8 mouse cellular contexts compared by ENCODE assay signal in genomic region chrX:53050353-53050752, GRCm38 (mm10).
DNase-seq lines count a peak whose midpoint lies in the region; ATAC-seq and TF ChIP-seq lines count a peak whose summit lies in the region.

No protein-coding gene starts in this region.

- no peak overlapping the region for H3K9ac ChIP-seq in lung, postnatal 0 days (replicated peaks; ENCODE audit: low read depth)
- H3K9ac ChIP-seq in forebrain, embryonic 15.5 days (replicated peaks), result no peak overlapping the region
- no peak overlapping the region; the same call in 1 of the 2 replicates for H3K9ac ChIP-seq in liver, embryonic 14.5 days (replicated peaks)

- H3K36me3 ChIP-seq in lung, postnatal 0 days (ENCODE audit: insufficient read depth, low read length), result no peaks in the 10 kb centered on the region
- no peaks in the 10 kb centered on the region for H3K36me3 ChIP-seq in forebrain, embryonic 15.5 days
- no peaks in the 10 kb centered on the region for H3K36me3 ChIP-seq in liver, embryonic 14.5 days (replicated peaks; ENCODE audit: control insufficient read depth, insufficient read depth, low read depth)

- peak; percentile 5 for DNase-seq in lung, postnatal 0 days (ENCODE audit: low spot score)
- no peak for DNase-seq in lung, adult 18-20 months
- no peak for DNase-seq in liver, embryonic 14.5 days (ENCODE audit: low read depth in 3 of 3, low spot score in 3 of 3)
- DNase-seq in thymus, postnatal 25 days, result peak; percentile 30
- DNase-seq in frontal cortex, postnatal 14 days (ENCODE audit: low spot score in 2 of 2), result no peak
- DNase-seq in cerebellum, adult 2 months, result no peak
- DNase-seq in urinary bladder, postnatal 10 days (ENCODE audit: low spot score), result no peak

- H3K27me3 ChIP-seq in lung, postnatal 0 days (replicated peaks; ENCODE audit: insufficient read depth, low read length), result no peaks in the 10 kb centered on the region
- no peaks in the 10 kb centered on the region for H3K27me3 ChIP-seq in forebrain, embryonic 15.5 days
- no peaks in the 10 kb centered on the region for H3K27me3 ChIP-seq in liver, embryonic 14.5 days (ENCODE audit: control insufficient read depth, insufficient read depth, low read length)
- no peaks in the 10 kb centered on the region; the same call in 1 of the 2 replicates for H3K27me3 ChIP-seq in cerebellum, adult 2 months (ENCODE audit: control insufficient read depth, insufficient read depth, low read length)

- no peak for TF ChIP-seq EP300 in lung, postnatal 0 days (IDR thresholded peaks at IDR 0.05)
- TF ChIP-seq EP300 in liver, embryonic 14.5 days (IDR thresholded peaks at IDR 0.05; ENCODE audit: low read depth), result no peak

- whole genome bisulfite sequencing in lung, postnatal 0 days, result 7% methylated on average over 1 of the region's 9 CpGs
- WGBS in forebrain, embryonic 15.5 days, result 17% methylated on average over 9 of the region's 9 CpGs
- 5% methylated on average over 9 of the region's 9 CpGs for WGBS in liver, embryonic 14.5 days (ENCODE audit: insufficient replicate concordance)
- 10% methylated on average over 4 of the region's 9 CpGs for WGBS in cerebellum, adult 2 months

- H3K4me1 ChIP-seq in lung, postnatal 0 days (ENCODE audit: insufficient read depth, low read depth, low read length), result no peaks in the 10 kb centered on the region; the same call in 1 of the 2 replicates
- H3K4me1 ChIP-seq in forebrain, embryonic 15.5 days, result 0 out of 2 replicates have a peak, but pooled peaks cover 2% of the 10 kb centered on the region
- peaks cover 0 to 5% of the 10 kb centered on the region in 2 experiments; a peak in 2 of 4 replicates for H3K4me1 ChIP-seq in liver, embryonic 14.5 days (replicated peaks; ENCODE audit: control insufficient read depth in 2 of 2, insufficient read depth in 2 of 2, low read length in 1 of 2)
- no peaks in the 10 kb centered on the region for H3K4me1 ChIP-seq in cerebellum, adult 2 months (ENCODE audit: control insufficient read depth, insufficient read depth, low read length)

- H3K4me3 ChIP-seq in lung, postnatal 0 days (ENCODE audit: low read depth, low read length), result no peak overlapping the region
- peak overlapping the region; percentile 15; the same call in 1 of the 2 replicates for H3K4me3 ChIP-seq in forebrain, embryonic 15.5 days
- H3K4me3 ChIP-seq in liver, embryonic 14.5 days (ENCODE audit: insufficient read depth in 1 of 2, low read depth in 2 of 2, low read length in 2 of 2), result 0 out of 4 replicates have a peak overlapping the region, but pooled peaks of 1 of the 2 experiments have one; percentile 9
- H3K4me3 ChIP-seq in cerebellum, adult 2 months (replicated peaks; ENCODE audit: insufficient read depth, low read depth, low read length), result no peak overlapping the region

- no peak for ATAC-seq in lung, postnatal 0 days
- ATAC-seq in forebrain, embryonic 15.5 days (replicated peaks), result no peak
- ATAC-seq in liver, embryonic 14.5 days (ENCODE audit: insufficient read depth), result no peak

- peak overlapping the region; percentile 27 for H3K4me2 ChIP-seq in lung, postnatal 0 days (replicated peaks; ENCODE audit: low read depth, low read length)
- H3K4me2 ChIP-seq in forebrain, embryonic 15.5 days (replicated peaks), result peak overlapping the region; percentile 26
- H3K4me2 ChIP-seq in liver, embryonic 14.5 days (ENCODE audit: low read depth), result peak overlapping the region; percentile 40

- no peak overlapping the region for H3K27ac ChIP-seq in lung, postnatal 0 days (ENCODE audit: low read length)
- no peak overlapping the region for H3K27ac ChIP-seq in forebrain, embryonic 15.5 days (replicated peaks)
- H3K27ac ChIP-seq in liver, embryonic 14.5 days, result no peak overlapping the region
- H3K27ac ChIP-seq in cerebellum, adult 2 months (ENCODE audit: insufficient read depth, low read length), result no peak overlapping the region

- H3K9me3 ChIP-seq in lung, postnatal 0 days (ENCODE audit: low read length), result no peaks in the 10 kb centered on the region
- H3K9me3 ChIP-seq in forebrain, embryonic 15.5 days, result no peaks in the 10 kb centered on the region
- no peaks in the 10 kb centered on the region for H3K9me3 ChIP-seq in liver, embryonic 14.5 days (ENCODE audit: control insufficient read depth, low read length)

- no peak for TF ChIP-seq CTCF in lung, postnatal 0 days (IDR thresholded peaks at IDR 0.05)
- no peak for TF ChIP-seq CTCF in liver, embryonic 14.5 days (IDR thresholded peaks at IDR 0.05; ENCODE audit: low read depth)
- TF ChIP-seq CTCF in cerebellum, adult 2 months (IDR thresholded peaks at IDR 0.05; ENCODE audit: borderline replicate concordance, insufficient read depth, low read depth, low read length), result no peak

- no peak for TF ChIP-seq POLR2A in cerebellum, adult 2 months (IDR thresholded peaks at IDR 0.05; ENCODE audit: borderline replicate concordance, insufficient read depth, low read length)

Comparison
In these comparisons a context has a peak if more than half of its experiments do, and no peak if none do; other contexts are left out.
1. DNase-seq: peak in lung, postnatal 0 days (single experiment) and thymus, postnatal 25 days (single experiment); none in lung, adult 18-20 months (0 of 2), liver, embryonic 14.5 days (0 of 3), frontal cortex, postnatal 14 days (0 of 2), cerebellum, adult 2 months (0 of 2) and urinary bladder, postnatal 10 days (single experiment).
2. Peak in every context shown above with its lines, with median percentiles within 50 percentile points of each other: H3K4me2 ChIP-seq.